Mouse (Mus musculus): Measurements from ENCODE around the gene Dgki.

GRCm38 (mm10) chr6:36922006-36922405 lies 378.0 kb downstream of the Dgki start:
- TF ChIP-seq MAX (IDR thresholded peaks at IDR 0.05), result no peak
- no peak for TF ChIP-seq CTCF (IDR thresholded peaks at IDR 0.05; ENCODE audit: control insufficient read depth, insufficient read depth, insufficient read length)
- no peak for TF ChIP-seq FOSL1 (IDR thresholded peaks at IDR 0.05; ENCODE audit: insufficient read depth, low read length, poor library complexity, severe bottlenecking)
- no peak for TF ChIP-seq MYOG (IDR thresholded peaks at IDR 0.05; ENCODE audit: control insufficient read depth, extremely low read depth, insufficient read length)
- TF ChIP-seq USF1 (IDR thresholded peaks at IDR 0.05; ENCODE audit: low read depth), result no peak
- no peak for TF ChIP-seq CEBPB (IDR thresholded peaks at IDR 0.05; ENCODE audit: low read depth)
- TF ChIP-seq MYOD1 (IDR thresholded peaks at IDR 0.05; ENCODE audit: control insufficient read depth, insufficient read length, low read depth), result no peak
